Mouse (Mus musculus): ENCODE measurements around the gene Gja6.

Gene Gja6

DNA sequence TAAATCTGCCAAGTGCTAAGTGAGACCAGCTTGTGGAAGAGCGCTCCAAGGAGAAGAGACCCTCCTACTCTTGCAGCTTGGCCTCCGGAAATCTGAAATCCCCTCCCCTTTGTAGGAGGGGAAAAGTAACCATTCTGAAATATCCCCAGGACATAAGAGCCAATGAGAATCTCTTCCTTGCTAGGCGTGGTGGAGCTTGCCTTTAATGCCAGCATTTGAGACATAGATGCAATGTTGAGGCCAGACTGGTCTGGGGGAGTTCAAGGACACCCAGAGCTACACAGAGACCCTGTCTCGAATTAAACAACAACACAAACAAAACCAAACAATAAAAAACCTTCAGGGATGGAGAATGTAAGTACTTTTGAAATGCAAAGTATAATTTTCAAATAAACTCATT is at the start of gene Gja6:
Gja6 (minus strand) TSS at position 101 of the 400 bp plus-strand sequence.
- DNase-seq (ENCODE audit: low read depth, low spot score), result no peak

DNA sequence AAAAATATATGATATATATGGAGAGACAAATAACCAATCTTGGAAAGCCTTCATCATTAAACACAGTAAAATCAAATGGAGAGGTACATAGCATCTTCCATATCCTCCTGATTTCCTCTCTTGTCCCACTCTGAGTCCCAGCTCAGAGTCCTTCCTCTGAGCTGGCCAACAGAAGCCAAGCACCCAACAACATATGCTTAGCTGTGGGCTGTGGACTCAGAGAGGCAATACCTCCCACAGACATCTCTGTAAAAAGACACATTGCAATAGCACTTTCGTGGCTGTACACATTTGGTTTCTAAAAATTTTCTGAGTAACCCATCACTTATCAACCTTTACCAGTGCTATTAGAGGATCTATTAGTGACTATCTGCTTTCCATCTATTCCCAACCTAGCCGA is 42.7 kb upstream of the Gja6 start:
- DNase-seq (ENCODE audit: low read depth, low spot score), result no peak

GRCm38 (mm10) chrX:160944722-160945121 is 37.9 kb upstream of the Gja6 start:
- no peak for DNase-seq (ENCODE audit: low read depth, low spot score)

DNA sequence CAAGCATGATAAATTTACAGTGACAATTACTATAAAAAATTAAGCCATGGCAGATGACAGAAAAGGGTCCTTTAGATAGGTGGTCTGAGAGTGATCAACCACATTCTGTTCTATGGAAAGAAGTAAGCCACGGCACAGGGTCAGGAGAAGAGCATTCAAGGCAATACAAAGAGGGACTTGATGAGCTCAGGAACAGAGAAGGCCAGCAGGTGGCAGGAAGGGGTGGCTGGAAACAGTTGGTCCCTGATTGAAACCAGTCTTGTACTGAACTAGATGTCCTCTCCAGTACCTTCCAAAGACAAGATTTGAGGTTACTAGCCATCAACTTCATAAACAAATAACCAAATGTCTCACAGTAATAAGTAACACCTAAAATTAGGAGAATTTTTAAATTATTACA is 28.7 kb upstream of the Gja6 start:
- peak; percentile 34 for DNase-seq (ENCODE audit: low read depth, low spot score)

- DNase-seq (ENCODE audit: low read depth, low spot score), result peak; percentile 7
Observed at GRCm38 (mm10) chrX:160930656-160931055, 23.8 kb upstream of the Gja6 start.

DNA sequence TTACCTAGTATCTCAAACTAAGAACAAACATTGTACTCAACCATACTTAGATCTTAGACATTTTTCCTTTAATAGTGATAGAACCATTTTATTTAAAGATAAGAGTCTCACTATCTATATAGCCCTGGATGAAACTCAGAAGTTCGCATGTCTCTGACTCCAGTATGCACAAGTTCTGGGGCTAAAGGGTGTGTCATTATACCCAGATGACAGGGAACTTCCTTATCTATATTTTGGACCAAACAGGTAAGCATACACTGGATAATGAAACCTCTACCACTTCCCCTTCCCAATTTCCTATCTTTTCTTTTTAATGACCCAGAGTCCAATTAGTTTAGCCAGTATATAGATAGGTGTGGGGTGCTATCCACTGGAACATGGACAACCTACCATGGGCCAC is 22.0 kb upstream of the Gja6 start:
- no peak for DNase-seq (ENCODE audit: low read depth, low spot score)

- no peak for DNase-seq (ENCODE audit: low read depth, low spot score)
Observed at GRCm38 (mm10) chrX:160919022-160919637, 12.3 kb upstream of the Gja6 start.

DNA sequence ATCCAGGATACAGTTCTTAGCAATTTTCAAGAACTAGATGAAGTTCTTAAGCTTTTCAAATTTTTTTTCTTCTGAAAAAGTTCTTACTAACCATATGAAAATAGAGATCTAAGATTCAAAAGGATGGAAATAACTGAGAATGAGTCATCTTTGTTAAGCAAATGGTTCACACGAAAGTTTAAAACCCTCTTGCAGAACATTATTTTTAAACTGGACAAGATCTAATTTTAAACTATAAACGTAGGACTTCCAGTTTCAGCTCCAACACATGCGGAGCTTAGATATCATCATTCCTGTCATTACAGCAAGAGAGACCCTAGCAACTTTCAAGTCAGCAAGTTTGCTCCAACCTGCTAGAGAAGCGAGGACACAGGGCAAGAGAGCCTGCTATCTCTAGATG is 375 bp downstream of the Gja6 start:
- DNase-seq (ENCODE audit: low read depth, low spot score), result no peak

DNA sequence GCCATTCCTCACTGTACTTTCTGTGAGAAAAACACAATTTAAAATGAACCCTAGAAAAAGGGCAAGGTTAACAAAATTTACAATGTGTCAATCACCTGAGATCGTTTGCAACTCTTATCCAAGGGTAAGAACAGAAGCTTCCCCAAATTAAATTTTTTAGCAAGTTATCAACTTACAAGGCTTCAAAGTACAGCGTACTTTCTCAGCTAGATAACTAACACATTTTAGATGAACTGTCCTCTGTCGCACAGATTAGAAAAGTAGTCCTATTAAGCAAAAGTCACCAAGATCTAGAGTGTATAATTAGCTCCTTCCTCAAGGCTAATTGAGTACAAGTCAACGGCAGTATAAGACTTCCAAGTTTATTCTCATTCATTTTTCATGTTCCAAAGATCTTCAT is 939 bp downstream of the Gja6 start:
- DNase-seq (ENCODE audit: low read depth, low spot score), result no peak

GRCm38 (mm10) chrX:160905041-160905678 is 1.7 kb downstream of the Gja6 start:
- DNase-seq (ENCODE audit: low read depth, low spot score), result no peak

- no peak for DNase-seq (ENCODE audit: low read depth, low spot score)
Observed at GRCm38 (mm10) chrX:160901118-160901517, 5.7 kb downstream of the Gja6 start.

- DNase-seq (ENCODE audit: low read depth, low spot score), result no peak
Observed at GRCm38 (mm10) chrX:160892077-160892476, 14.8 kb downstream of the Gja6 start.

DNA sequence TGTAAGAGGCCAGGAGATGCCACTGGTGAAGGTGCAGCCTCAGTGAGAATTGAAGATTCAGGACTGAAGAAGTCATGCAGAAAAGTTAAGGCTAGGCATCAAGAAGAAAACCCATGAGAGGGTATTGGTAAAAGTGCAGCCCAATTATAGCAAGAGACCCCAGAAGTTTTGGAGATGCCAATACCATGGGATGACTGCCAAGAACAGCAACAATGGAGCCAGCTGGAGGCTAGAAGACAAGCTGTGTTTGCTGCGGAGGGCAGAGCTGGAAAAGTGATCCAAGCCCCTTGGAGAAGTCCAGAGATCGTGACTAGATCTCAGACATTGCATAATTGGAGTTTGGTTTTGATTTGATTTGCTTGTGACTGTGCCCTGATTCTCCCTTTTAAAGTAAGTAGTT is 20.6 kb downstream of the Gja6 start:
- DNase-seq (ENCODE audit: low read depth, low spot score), result no peak

DNA sequence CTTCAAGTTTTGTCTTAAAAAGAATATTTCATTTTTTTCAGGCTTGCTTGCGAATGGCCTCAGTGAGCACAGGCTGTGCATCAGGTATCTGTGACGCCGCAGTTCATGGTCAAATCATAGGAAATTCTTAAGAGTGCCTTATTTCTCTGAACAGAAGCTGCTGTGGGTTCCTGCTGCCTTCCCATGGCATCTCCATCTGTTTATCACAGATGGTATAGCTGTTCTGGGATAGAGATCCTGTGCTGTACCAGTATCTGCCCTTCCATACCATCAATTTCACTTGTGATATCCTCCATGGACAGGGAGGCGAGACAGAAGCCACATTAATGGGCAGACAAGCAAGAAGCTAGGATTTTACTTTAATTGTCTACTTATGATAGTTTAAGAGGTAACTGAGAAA is 40.3 kb downstream of the Gja6 start:
- DNase-seq (ENCODE audit: low read depth, low spot score), result no peak

DNA sequence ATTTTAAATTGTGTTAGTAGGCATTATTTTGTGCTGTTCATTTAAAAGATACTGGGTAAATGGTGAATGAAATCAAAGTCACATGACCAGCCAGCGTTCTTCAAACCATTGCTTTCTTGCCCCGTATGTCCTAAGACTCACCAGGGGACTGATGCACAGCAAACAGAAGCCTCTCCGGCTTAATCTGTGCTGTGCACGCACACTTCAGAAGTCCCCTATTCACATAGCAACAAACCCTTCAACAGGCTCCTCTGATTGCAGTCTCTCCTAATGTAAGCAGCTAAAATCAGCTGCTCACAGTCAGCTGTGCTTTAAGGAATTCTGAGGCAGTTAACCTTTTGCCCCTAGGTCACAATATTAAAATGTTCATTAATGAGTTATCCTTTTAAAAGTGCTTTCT is 41.8 kb downstream of the Gja6 start:
- no peak for DNase-seq (ENCODE audit: low read depth, low spot score)

GRCm38 (mm10) chrX:160863689-160864383 is 43.0 kb downstream of the Gja6 start:
- DNase-seq (ENCODE audit: low read depth, low spot score), result no peak

Data from CD4-positive, CD25-positive, alpha-beta regulatory T cell, adult 2 months (primary cell).